Mouse (Mus musculus) cerebellum, adult 2 months (tissue): ENCODE measurements around the gene Sos1.

Experiments used
- CTCF ChIP-seq: fragments of 200-500 bp; IDR thresholded peaks from 2 replicates; pipeline ENCODE4 v1.5.1; 2011; ENCODE audit warnings: low read depth, mild to moderate bottlenecking, control low read depth, low read length, moderate library complexity, borderline replicate concordance; ENCODE audit not compliant: insufficient read depth
- POLR2A ChIP-seq: fragments of 200-500 bp; IDR thresholded peaks from 2 replicates; pipeline ENCODE4 v1.6.1; 2011; ENCODE audit warnings: low read length, control low read depth, borderline replicate concordance; ENCODE audit not compliant: insufficient read depth

- TF ChIP-seq CTCF (no peak), POLR2A (no peak)
Observed at GRCm38 (mm10) chr17:80445433-80445832, 34.8 kb downstream of the Sos1 start.
